Mouse (Mus musculus): ENCODE measurements at regions not wholly inside any gene's neighbourhood (a gene's known extent, or its start where the extent isn't known, plus 50 kb on each side); places are given as distances from the start of the nearest gene placed in this dataset.

DNA sequence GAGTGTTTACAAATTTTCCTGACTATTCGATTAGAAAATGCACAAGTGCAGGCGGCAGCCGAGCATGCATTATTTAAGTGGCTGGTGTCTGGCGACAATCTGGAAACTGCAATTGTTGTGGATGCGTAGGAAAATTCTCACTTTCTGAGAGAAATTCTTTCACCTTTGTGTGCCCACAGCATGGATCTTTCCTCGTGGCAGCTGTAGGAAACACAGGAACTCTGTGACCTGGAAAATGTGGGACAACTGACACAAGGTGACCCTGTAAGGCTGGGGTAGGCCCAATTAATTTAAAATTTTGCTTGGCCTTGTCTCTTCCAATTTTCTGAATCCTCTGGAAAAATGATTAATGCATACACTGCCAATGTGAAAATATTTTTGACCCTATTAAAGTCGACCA lies 478.7 kb upstream of the Nr2f1 start:
- TF ChIP-seq EP300 (IDR thresholded peaks at IDR 0.05; ENCODE audit: insufficient read depth, low read depth, low read length) (no peak), CTCF (IDR thresholded peaks at IDR 0.05; ENCODE audit: low read depth, low read length) (no peak), POLR2A (IDR thresholded peaks at IDR 0.05; ENCODE audit: insufficient read depth, low read length) (no peak)
- H3K27ac ChIP-seq (ENCODE audit: insufficient read depth, low read length), result no peak overlapping the region
- no peak overlapping the region for H3K4me3 ChIP-seq (ENCODE audit: low read depth, low read length)
- no peaks in the 10 kb centered on the region for H3K9me3 ChIP-seq (replicated peaks; ENCODE audit: control insufficient read depth, insufficient read depth, low read length, poor library complexity, severe bottlenecking)
- no peaks in the 10 kb centered on the region for H3K4me1 ChIP-seq (ENCODE audit: control insufficient read depth, insufficient read depth, low read length)
- no peak overlapping the region for H3K9ac ChIP-seq (ENCODE audit: low read depth, poor library complexity, severe bottlenecking)
- no peaks in the 10 kb centered on the region for H3K36me3 ChIP-seq (ENCODE audit: control insufficient read depth, insufficient read depth, low read length, poor library complexity, severe bottlenecking)
- H3K27me3 ChIP-seq (ENCODE audit: control insufficient read depth, insufficient read depth, low read length, poor library complexity, severe bottlenecking), result no peaks in the 10 kb centered on the region

DNA sequence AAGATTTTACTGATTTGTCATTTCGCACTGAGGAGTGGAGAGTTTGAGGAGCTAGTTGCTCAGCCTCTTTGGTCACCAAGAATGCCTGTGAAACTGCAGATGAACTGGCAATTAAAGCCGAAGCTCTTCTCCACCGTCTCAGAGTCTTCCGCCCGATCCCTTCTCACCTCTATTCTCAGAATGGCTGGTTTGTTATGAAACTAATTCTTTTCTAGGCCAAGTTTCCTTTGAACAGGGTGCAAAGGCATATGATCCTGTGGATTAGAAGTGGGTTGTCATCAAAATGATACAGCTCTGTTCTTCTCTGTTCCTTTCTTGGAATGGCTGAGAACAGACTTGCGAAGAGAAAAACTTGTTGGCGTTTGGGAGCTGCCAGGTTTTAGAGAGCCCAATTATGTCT lies 458.7 kb upstream of the Nr2f1 start:
- Histone ChIP-seq H3K4me1 (ENCODE audit: control insufficient read depth, insufficient read depth, low read length) (no peaks in the 10 kb centered on the region), H3K36me3 (ENCODE audit: control insufficient read depth, insufficient read depth, low read length, poor library complexity, severe bottlenecking) (no peaks in the 10 kb centered on the region), H3K9ac (ENCODE audit: low read depth, poor library complexity, severe bottlenecking) (no peak overlapping the region), H3K9me3 (replicated peaks; ENCODE audit: control insufficient read depth, insufficient read depth, low read length, poor library complexity, severe bottlenecking) (no peaks in the 10 kb centered on the region), H3K27me3 (ENCODE audit: control insufficient read depth, insufficient read depth, low read length, poor library complexity, severe bottlenecking) (no peaks in the 10 kb centered on the region), H3K27ac (ENCODE audit: insufficient read depth, low read length) (no peak overlapping the region), H3K4me3 (ENCODE audit: low read depth, low read length) (no peak overlapping the region)
- TF ChIP-seq POLR2A (IDR thresholded peaks at IDR 0.05; ENCODE audit: insufficient read depth, low read length) (no peak), CTCF (IDR thresholded peaks at IDR 0.05; ENCODE audit: low read depth, low read length) (no peak), EP300 (IDR thresholded peaks at IDR 0.05; ENCODE audit: insufficient read depth, low read depth, low read length) (no peak)

GRCm38 (mm10) chr13:78656766-78657165 lies 457.2 kb upstream of the Nr2f1 start:
- H3K4me1 ChIP-seq (ENCODE audit: control insufficient read depth, insufficient read depth, low read length), result no peaks in the 10 kb centered on the region
- H3K9me3 ChIP-seq (replicated peaks; ENCODE audit: control insufficient read depth, insufficient read depth, low read length, poor library complexity, severe bottlenecking), result no peaks in the 10 kb centered on the region
- no peak overlapping the region for H3K9ac ChIP-seq (ENCODE audit: low read depth, poor library complexity, severe bottlenecking)
- no peak overlapping the region for H3K27ac ChIP-seq (ENCODE audit: insufficient read depth, low read length)
- no peaks in the 10 kb centered on the region for H3K27me3 ChIP-seq (ENCODE audit: control insufficient read depth, insufficient read depth, low read length, poor library complexity, severe bottlenecking)
- no peak overlapping the region for H3K4me3 ChIP-seq (ENCODE audit: low read depth, low read length)
- TF ChIP-seq POLR2A (IDR thresholded peaks at IDR 0.05; ENCODE audit: insufficient read depth, low read length), result no peak
- no peak for TF ChIP-seq CTCF (IDR thresholded peaks at IDR 0.05; ENCODE audit: low read depth, low read length)
- no peak for TF ChIP-seq EP300 (IDR thresholded peaks at IDR 0.05; ENCODE audit: insufficient read depth, low read depth, low read length)
- no peaks in the 10 kb centered on the region for H3K36me3 ChIP-seq (ENCODE audit: control insufficient read depth, insufficient read depth, low read length, poor library complexity, severe bottlenecking)

- H3K4me3 ChIP-seq (ENCODE audit: low read depth, low read length), result no peak overlapping the region
- H3K27ac ChIP-seq (ENCODE audit: insufficient read depth, low read length), result no peak overlapping the region
- H3K4me1 ChIP-seq (ENCODE audit: control insufficient read depth, insufficient read depth, low read length), result no peaks in the 10 kb centered on the region
- H3K27me3 ChIP-seq (ENCODE audit: control insufficient read depth, insufficient read depth, low read length, poor library complexity, severe bottlenecking), result no peaks in the 10 kb centered on the region
- no peak overlapping the region for H3K9ac ChIP-seq (ENCODE audit: low read depth, poor library complexity, severe bottlenecking)
- no peaks in the 10 kb centered on the region for H3K36me3 ChIP-seq (ENCODE audit: control insufficient read depth, insufficient read depth, low read length, poor library complexity, severe bottlenecking)
- no peaks in the 10 kb centered on the region for H3K9me3 ChIP-seq (replicated peaks; ENCODE audit: control insufficient read depth, insufficient read depth, low read length, poor library complexity, severe bottlenecking)
- no peak for TF ChIP-seq EP300 (IDR thresholded peaks at IDR 0.05; ENCODE audit: insufficient read depth, low read depth, low read length)
- no peak for TF ChIP-seq CTCF (IDR thresholded peaks at IDR 0.05; ENCODE audit: low read depth, low read length)
- TF ChIP-seq POLR2A (IDR thresholded peaks at IDR 0.05; ENCODE audit: insufficient read depth, low read length), result no peak
Measured at GRCm38 (mm10) chr13:78656196-78656595, 456.6 kb upstream of the Nr2f1 start.

GRCm38 (mm10) chr13:78650824-78651223 lies 451.3 kb upstream of the Nr2f1 start:
- no peaks in the 10 kb centered on the region for H3K36me3 ChIP-seq (ENCODE audit: control insufficient read depth, insufficient read depth, low read length, poor library complexity, severe bottlenecking)
- no peak for TF ChIP-seq EP300 (IDR thresholded peaks at IDR 0.05; ENCODE audit: insufficient read depth, low read depth, low read length)
- no peak for TF ChIP-seq CTCF (IDR thresholded peaks at IDR 0.05; ENCODE audit: low read depth, low read length)
- TF ChIP-seq POLR2A (IDR thresholded peaks at IDR 0.05; ENCODE audit: insufficient read depth, low read length), result no peak
- no peak overlapping the region for H3K9ac ChIP-seq (ENCODE audit: low read depth, poor library complexity, severe bottlenecking)

DNA sequence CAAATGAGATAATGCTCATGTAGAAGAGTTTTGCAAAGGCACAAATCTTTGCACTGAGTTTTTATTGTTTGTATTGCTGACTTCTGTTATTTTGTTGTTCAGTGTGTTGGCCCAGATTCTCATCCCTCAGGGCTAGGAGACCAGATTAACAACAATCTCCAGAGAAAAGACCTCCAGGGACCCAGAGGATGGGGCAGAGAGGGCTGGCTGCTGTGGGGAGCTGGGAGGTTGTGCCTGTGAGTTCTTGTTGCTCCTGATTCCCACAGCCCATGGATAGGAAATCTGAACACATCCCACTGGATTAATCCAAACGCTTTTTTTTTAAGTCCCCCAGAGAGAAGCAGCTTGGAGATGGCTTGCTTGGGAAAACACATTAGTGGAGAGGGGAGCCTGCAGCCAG lies 445.0 kb upstream of the Nr2f1 start:
- H3K27ac ChIP-seq (ENCODE audit: insufficient read depth, low read length), result no peak overlapping the region
- H3K9ac ChIP-seq (ENCODE audit: low read depth, poor library complexity, severe bottlenecking), result no peak overlapping the region
- no peak overlapping the region for H3K4me3 ChIP-seq (ENCODE audit: low read depth, low read length)
- no peak for TF ChIP-seq POLR2A (IDR thresholded peaks at IDR 0.05; ENCODE audit: insufficient read depth, low read length)
- TF ChIP-seq EP300 (IDR thresholded peaks at IDR 0.05; ENCODE audit: insufficient read depth, low read depth, low read length), result no peak
- no peak for TF ChIP-seq CTCF (IDR thresholded peaks at IDR 0.05; ENCODE audit: low read depth, low read length)
- H3K36me3 ChIP-seq (ENCODE audit: control insufficient read depth, insufficient read depth, low read length, poor library complexity, severe bottlenecking), result no peaks in the 10 kb centered on the region
- H3K27me3 ChIP-seq (ENCODE audit: control insufficient read depth, insufficient read depth, low read length, poor library complexity, severe bottlenecking), result no peaks in the 10 kb centered on the region
- no peaks in the 10 kb centered on the region for H3K4me1 ChIP-seq (ENCODE audit: control insufficient read depth, insufficient read depth, low read length)
- no peaks in the 10 kb centered on the region for H3K9me3 ChIP-seq (replicated peaks; ENCODE audit: control insufficient read depth, insufficient read depth, low read length, poor library complexity, severe bottlenecking)

More at GRCm38 (mm10) chr13:78650824-78651223, 451.3 kb upstream of the Nr2f1 start:
- Histone ChIP-seq H3K4me1 (ENCODE audit: control insufficient read depth, insufficient read depth, low read length) (no peaks in the 10 kb centered on the region), H3K27ac (ENCODE audit: insufficient read depth, low read length) (no peak overlapping the region), H3K4me3 (ENCODE audit: low read depth, low read length) (no peak overlapping the region), H3K27me3 (ENCODE audit: control insufficient read depth, insufficient read depth, low read length, poor library complexity, severe bottlenecking) (no peaks in the 10 kb centered on the region), H3K9me3 (replicated peaks; ENCODE audit: control insufficient read depth, insufficient read depth, low read length, poor library complexity, severe bottlenecking) (no peaks in the 10 kb centered on the region)

Measured in ES-Bruce4 (cell line).